Mouse (Mus musculus) kidney, adult 8-10 months (tissue): ENCODE results near the gene Trhde.
A peak's percentile ranks its signal among the peaks of the same experiment; 100 is the strongest.

Source experiments
- DNase-seq, 2 experiments: peaks; one replicate each; pipeline ENCODE4 v3.0.0; 2022

Trhde gene

DNA sequence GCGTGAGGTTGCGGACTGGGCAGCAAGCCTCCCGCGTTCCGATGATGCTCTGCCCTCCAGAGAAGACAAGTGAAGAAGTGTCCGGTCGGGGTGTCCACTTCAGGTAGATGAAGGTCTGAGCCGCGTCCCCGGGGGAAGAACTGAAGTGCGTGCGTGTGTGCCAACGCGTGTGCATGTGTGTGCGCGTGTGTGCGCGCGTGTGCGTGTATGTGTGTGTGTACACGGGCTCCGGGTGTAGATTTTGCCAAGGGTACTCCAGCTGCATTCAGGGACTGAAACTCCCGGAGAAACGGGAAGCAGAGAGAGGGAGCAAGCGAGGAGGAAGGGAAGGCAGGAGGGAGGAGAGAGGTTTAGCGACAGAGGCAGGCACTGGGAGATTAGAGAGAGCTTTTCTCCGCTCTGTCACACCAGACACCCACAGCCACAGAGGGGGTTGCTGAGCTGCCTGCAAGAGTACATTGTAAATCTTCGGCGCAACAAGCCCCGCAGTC is at the start of gene Trhde:
TSS of gene Trhde (minus strand) at position 147 of the 491 bp plus-strand sequence.
- no peak for DNase-seq

DNA sequence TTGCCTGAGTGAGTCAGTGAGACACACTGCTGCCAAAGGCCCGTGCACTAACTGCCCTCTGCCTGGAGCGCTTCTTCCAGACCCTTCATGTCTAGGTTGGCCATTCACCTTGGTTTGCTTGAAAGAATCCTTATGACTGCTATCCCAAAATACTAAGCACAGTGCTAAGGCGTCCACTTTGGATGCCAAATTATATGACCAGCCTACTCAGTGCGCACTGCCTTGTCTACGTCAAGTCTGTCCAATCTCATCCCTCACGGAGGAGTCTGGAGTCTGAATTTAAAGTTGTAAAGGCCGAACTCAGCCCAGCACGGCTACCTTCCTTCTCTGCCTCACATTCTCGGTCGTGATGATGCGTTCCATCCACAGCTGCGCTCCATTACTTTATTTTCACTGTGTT is 39.9 kb upstream of the Trhde start:
- DNase-seq: no peak

DNA sequence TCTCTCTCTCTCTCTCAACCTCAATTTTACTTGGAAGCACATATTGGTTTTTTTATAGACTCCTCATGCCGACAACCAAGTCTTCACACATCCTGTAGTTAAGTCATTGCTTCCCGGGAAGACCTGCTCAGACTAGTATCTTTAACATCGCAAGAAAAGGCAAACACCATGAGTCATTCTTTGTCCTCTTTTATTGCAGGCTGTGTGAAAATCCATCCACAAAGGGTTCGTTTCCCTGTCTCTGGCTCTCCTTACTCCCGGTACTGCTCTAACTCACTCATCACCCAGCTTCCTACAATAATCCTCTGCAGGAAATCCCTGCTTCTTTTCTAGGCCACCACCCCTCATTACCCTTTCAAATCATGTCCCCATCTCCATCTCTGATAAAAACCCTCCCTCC is 39.3 kb upstream of the Trhde start:
- DNase-seq: no peak

DNA sequence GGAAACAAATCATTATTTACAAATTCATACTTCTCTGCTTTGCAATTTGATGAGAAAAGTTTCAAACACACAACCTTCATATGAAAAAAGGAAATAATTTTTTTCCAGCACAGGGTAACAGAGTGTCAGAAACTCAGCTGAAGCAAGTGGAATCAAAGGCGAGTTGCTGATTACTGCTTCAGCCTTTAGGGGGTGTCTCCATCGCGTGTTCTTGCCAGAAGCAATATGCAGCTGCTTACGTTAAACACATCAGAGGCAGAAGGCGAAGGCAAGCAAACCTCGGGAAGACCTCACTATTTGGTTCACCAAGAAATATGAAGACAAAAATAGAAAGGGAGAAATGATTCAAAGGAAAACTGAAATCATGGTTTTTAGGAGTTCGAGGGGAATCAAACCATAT is 29.2 kb upstream of the Trhde start:
- DNase-seq: no peak

DNA sequence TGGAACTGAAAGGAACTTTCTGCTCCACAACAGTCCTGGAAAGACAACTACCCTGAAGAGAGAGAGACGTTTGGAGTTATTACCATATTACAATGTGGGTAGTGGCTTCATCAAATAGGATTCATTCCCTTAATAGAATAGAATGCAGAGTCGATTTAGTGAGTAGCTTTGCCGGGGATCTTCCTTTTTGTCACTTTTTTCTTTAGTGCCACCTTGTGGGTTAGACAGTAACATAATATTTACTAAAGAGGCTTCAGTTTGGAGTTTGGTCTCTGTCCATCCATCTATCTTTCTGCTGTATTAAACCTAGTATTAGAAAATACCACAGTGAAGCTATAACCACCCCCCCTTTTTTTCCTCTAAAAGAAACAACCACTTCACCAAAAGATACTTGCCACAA is 6.7 kb upstream of the Trhde start:
- no peak for DNase-seq

DNA sequence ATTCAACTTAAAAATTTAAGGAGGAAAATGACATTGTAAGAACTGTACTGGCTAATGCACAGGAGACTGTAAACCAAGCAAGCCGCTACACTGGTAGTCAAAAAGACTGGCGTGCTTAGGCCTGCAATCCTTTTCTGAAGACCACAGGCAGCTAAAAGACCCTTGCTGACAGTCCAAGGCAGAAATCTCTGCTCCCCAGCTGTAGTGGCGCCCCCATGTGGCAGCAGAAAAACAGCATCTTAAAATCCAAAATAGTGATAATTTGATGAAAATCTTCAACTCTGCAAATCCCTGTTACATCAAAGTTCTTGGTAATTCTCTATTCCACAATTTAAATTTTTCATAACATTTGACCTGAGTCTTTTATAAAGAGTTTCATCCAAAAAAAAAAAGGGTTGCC is 3.8 kb upstream of the Trhde start:
- no peak for DNase-seq

DNA sequence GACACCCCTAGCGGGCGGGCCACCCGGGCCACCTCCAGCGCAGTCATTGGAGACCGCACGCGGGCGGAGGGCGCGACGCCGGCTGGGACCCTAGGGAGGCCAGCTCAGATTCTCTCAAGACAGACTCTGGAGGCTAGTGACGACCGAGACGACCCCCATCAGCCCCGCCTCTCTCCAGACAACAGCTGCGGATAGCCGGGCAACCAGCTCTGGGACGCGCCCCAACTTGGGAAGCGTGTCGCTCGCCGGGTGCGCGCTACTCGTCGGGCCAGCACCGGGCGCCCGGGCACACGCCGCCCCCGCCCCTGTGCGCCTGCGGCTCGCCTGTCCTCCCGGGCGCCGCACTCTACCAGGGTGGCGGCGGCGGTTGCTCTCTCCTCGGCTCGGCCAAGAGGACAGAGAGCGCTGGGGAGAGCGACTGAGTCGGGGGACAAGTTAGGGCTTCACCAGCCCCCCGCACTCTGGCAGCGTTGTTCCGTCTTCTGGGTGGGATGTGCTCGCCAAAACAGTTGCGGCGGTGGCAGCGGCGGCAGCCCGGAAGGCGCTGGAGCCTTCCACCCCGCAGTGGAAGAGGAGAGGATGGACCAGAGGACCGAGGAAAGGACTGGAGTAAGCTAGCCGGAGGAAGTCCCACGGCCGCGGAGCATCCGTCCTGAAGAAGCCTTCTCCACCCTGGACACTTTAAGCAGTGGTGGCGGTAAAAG is 498 bp downstream of the Trhde start:
- no peak for DNase-seq

DNA sequence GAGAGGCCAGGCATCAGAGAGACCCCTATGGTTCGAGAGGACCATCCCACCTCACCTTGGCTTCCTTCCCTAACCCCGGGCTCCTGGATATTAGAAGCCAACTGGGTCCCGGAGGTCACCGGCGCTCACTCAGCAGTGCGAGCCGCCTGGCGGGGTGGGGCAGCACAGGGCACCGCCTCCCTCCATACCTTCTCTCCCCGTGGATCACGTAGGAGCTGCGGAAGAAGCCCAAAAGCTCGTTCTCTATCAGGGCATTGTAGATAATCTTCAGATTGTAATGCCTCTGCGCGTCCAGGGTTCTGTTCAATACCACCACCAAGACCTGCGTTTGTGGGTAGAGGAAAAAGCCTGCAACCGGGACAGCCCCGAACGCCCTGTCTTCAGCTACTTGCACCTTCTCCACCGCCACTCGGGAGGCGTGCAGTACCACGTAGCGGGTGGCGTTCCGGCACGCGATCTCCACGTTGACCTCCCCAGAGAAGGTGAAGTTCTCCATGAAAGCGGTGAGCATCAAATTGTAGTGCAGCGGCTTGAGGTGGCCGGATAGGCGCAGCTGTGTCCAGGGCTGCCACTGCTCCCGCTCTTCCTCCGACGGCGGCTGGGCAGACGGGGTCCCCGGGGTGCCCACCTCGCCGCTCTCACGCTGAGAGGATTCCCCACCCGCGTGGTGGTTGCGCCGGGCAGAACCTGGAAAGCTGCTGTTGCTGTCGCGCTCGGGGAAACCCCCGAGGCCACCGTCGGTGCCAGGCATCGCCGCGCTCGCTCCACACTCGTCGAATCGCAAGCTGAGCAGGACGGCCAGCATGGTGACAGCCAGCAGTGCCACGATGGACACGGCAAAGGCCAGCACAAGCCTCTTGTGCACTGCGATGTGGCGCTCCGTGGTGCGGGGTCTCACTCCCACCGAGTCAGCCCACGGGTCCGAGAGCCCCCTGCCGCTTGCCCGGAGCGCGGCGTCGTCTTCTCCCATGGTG is 1.5 kb downstream of the Trhde start:
- no peak for DNase-seq

DNA sequence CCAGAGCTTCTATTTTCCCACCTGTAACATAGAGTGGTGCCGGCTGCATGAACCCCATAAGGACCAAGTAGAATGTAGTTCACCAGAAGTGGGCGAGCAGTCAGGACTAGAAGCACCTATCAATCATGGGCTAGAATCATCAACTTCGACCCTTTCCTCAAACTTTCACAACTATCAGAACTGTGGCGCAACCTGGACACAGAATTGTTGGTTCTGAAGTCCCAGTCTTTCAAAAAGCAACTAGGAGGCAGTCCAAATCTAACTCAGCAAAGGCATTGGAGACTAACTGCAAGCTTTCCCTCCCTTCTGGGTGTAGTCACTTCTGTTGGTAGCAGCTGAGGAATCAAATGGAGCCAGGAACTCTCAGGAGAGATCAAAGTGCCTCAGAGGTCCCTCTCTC is 2.6 kb downstream of the Trhde start:
- DNase-seq: no peak

DNA sequence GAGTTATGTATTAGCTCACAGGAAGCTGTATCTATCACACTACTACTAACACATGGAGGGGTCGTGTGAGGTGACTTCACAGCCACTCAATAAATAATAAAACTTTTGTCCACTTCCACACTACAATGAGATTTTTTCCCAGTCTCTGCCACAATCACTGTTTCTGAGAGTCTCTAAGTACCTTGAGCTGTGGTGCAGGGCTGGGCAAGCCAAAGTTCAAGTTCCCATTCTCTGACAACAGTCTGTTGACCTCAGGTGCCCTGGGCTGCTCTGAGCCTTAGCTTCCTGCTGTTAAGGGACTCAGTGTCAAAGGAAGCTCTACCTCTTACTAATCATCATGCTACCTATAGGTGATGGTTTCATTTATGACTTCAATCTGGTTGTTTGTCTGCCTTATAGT is 3.3 kb downstream of the Trhde start:
- DNase-seq: peak in 1 of 2 experiments; percentile 9

DNA sequence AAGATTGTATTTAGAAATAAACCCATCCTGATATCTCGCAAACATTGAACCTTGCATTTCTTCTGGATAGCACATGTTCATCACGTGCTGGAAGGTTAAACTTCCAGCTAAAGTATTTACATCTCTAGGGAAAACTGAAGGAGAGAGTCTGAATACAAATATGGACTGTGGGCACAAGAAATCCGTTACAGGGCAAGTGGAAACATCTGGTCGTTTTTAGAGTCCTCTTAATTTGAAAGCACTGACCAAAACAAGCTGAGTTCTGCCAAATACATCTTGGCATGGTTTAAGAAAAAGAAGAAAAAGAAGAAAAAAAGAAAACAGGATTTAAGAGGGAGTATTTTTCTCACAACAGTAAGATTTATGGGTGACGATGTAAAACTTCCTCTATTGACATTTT is 3.9 kb downstream of the Trhde start:
- DNase-seq: no peak

DNA sequence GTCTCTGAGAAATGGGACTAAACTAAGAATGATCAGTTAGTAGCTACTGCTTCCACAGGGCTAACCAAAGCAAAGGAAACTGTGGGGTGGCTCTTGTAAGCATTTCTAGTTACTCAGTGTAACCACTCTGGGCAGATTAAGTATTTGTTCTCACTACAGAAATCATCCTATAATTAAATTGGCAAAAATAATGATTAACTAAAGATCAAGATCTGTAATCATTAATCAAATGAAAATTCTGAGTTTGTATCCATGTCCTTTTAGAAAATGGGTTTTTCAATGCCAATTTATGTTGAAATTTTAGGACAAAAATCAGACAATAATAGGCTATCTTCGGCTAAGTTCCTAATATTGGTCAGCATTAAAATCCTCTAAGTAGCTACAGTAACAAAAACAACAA is 4.4 kb downstream of the Trhde start:
- DNase-seq: no peak

DNA sequence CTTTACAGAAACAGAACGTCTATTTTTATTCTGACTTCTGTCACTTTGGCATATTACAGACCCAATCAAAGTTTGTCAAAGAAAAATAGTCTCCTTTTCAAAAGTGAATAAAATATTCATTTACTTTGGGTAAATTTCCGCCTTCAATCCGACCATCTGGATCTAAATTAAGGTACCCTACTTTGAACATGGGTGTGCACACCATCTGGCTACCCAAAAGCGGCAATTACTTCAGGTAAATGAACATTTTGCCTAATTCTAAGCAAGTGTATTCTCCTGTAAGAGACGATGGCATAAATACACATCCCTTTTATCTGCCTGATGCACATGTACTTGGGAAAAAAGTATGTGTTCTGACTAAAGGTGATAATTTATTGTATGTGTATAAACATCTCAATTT is 5.2 kb downstream of the Trhde start:
- no peak for DNase-seq

DNA sequence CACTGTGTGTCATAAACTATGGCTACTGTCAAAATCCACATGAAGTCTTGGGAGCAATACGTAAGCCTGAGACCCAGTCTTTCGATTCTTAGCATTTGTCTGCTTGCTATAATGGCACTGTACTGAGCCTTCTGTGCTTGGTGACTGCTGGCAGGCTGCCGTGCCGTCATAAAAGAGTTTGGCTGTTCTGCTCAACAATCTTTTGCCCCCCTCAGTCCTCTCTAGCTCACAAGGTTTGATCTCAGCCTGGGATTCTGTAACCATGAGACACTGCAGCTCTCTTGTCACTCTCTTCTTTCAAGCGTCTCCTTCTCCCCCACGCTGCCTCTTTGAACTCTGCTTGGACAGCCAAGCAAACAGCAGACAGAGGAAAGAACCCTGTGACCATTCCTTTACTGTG is 7.9 kb downstream of the Trhde start:
- no peak for DNase-seq

DNA sequence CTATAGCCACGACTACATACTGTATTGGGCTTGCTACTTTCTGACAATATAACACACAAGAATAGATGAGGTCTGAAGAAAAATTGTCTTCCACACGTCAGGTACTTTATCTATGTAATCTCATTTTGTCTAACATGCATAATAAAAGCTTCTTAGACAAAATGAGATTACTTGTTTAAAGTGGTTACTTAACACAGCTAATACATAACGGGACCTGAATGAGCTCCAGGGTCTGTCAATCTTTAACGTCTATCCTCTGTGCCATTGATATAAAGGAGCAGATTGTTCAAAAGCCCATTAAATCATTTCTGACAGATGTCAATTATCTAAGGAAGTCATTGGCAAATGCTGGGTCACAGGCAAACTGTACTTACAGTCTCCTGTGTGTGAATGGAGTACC is 36.2 kb downstream of the Trhde start:
- DNase-seq: no peak

DNA sequence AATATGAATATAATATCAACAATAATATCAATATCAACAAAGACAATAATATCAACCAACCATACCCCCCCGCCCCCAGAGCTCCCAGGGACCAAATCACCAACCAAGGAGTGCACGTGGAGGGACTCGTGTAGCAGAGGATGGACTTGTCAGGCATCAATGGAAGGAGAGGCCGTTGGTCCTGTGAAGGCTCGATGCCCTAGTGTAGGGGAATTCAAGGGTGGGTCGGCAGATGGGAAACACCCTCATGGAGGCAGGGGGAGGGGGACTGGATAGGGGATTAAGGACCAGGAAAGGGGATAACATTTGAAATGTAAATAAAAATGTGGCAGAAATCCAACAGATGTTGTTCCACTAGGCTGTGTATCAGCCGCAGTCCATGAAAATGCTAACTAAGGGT is 40.0 kb downstream of the Trhde start:
- DNase-seq: no peak

DNA sequence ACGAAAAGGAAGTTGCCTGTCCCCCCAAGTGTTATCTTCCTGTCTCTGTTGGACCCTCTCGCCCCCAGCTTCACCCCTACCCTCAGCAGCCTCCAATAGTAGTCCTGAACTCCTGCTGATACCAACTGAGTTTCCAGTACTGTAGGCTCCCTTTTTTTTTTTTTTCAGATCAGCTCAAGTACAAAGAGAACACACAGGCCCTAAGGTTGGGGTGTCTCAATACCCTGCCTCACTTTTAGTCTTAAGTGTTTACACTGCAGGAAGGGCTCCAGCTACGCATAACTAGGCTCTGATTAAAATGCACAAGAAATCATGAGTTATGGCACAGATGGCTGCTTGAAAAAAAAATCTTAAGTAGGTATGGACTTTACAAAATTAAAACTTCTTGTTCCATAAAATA is 42.9 kb downstream of the Trhde start:
- DNase-seq: no peak

DNA sequence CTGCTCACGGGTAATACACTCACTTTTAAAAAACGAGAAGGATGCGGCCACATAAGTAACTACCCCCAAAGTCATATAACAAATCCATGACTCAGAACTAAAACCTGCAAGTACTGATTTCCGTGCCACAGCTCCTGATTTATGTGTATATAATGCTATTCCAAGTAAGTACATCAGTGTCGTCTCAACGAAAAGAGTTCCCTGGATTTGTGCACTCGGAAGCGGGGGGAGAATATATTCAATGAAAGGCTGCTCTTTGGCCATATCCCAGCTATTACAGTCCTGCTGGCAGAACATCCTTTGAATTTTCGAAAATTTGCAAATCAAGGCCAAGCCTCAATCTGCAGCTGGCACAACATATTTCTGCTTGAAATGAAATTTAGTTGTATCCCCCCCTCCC is 43.5 kb downstream of the Trhde start:
- no peak for DNase-seq

DNA sequence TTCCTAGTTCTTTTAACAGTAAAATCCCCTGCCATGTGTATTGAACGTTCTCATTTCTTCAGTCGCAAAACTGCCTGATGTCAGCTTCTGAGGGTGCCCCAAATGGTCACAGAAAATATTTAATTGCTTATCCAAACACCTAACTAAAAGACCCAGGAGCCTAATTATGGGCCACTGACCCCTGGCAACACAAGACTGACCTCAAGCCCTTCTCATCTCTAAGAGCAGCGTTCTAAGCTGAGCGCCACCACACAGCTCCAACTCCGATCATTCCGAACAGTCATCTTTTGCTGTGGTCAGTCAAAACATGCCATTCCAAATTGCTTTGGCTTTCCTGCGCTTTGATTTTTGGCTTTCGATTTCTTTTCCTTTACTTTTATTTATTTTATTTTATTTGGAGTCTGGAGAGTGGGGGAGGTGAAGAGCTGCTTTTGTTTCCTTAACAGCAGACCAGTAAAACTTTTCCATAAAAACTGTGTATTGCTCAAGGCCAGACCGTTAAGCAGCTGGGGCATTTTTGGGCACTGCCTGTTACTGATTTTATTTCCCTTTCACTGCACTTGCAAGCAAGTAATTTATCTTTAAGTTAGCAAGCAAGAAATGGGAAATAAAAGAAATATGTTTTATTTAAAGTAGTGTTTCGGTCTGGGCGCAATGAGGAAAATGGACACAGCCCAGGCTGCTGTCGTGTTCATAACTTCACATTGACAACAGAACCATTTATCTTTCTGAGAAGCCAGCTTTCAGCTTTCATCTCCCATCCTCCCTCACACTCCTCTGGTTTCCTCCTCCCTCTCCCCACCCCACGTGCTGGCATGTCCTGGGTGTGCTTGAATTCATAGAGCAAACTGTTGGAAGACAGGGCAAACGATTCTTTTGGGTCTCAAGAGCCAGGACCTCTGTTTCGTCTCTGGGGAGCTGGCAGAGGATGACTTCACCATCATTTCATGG is 59.1 kb downstream of the Trhde start:
- DNase-seq: no peak

DNA sequence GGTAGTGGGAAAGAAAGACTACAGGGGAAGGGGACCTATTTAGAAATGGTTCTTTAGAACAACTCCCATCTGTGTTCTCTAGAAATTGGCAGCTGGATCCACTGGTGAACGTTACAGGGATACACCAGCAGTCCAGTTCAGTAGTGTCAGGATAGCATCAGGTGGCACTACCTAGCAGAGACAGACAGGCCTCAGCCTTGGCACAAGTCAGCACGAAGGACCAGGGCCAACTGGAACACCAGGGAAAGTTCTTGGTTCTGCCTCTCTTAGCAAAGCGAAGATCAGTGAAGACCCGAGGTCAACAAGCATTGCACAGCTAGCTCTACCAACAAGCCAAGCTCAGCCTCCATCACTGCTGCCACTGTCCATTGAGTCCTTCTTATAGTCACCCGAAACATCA is 62.2 kb downstream of the Trhde start:
- no peak for DNase-seq

DNA sequence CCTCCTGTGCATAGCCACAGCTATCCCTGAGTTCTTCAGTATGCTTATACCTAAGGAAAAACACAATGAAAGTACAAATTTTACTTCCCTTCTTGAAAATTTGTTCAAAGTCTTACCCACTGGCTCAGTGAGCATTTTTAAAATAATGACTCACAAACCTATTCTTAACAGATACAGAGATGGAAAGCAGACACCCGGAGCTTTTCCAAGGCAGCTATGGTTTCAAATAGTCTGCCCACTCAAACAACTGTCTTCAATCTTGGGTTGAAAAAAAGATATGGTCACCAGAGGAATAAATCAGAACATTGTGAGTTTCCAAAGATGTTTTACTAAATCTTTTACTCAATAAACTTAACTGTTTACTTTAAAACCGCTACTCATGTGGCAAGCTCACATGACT is 64.5 kb downstream of the Trhde start:
- no peak for DNase-seq

DNA sequence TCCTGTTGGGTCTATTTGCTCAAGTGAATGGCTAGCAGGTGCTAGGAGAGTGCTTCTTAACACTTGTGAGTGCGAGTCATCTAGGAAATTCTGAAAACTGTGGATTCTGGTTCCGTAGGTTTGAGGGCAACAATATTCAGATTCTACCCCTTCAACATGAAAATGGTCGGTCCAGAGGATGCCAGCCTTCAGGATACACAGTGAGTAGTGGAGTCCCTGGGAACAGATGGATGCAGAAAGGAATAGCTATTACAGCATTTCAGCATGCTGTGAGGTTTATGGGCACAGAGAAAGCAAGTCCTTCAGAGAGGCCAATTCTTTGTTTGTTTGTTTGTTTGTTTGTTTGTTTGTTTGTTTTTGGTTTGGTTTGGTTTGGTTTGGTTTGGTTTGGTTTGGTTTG is 65.7 kb downstream of the Trhde start:
- no peak for DNase-seq

DNA sequence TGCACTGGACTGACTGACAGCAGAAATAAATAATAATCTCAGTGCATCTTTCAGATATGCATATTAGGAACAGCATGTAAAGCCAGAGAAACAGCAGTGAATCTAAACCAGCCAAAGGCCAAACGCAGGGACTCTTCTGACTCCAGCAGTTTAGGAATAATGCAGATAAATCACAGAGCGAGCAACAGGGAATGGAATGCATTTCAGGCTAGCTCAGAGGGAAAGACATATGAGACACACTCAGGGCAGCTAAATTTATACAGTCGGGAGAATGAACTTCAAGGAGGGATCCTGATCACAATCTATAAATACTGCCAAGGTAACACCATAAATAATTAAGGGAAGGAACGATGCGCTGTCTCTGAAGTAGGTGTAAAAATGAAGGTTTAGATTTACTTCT is 66.4 kb downstream of the Trhde start:
- no peak for DNase-seq
